In genomic region chr16:26003261-26003660, GRCm38 (mm10) we compare ENCODE assay signal across 12 mouse cellular contexts.
DNase-seq lines count a peak whose midpoint lies in the region; ATAC-seq lines count a peak whose summit lies in the region.
"Had no signal": no experiment of that assay in that cellular context is flagged by ENCODE, and none has a peak within 500 bp of the region (broad histone marks: within the 10 kb centered on the region; RNA-seq: fewer than 3 reads in every experiment).

No protein-coding gene starts in this region.

- H3K4me1 ChIP-seq in forebrain, embryonic 15.5 days, result peaks cover 8% of the 10 kb centered on the region; the same call in 1 of the 2 replicates
- no peaks in the 10 kb centered on the region for H3K4me1 ChIP-seq in forebrain, embryonic 11.5 days (replicated peaks; ENCODE audit: control insufficient read depth, insufficient read depth, low read length)
- H3K4me1 ChIP-seq in kidney, embryonic 16.5 days (ENCODE audit: insufficient read depth, low read length), result no peaks in the 10 kb centered on the region
- H3K4me1 ChIP-seq in intestine, embryonic 16.5 days (ENCODE audit: control insufficient read depth, insufficient read depth, low read length), result peaks cover 2% of the 10 kb centered on the region; the same call in 1 of the 2 replicates
- H3K4me1 ChIP-seq: hindbrain, embryonic 10.5 days; liver, embryonic 15.5 days had no signal

- no peaks in the 10 kb centered on the region for H3K36me3 ChIP-seq in forebrain, embryonic 15.5 days
- no peaks in the 10 kb centered on the region for H3K36me3 ChIP-seq in forebrain, embryonic 11.5 days (ENCODE audit: control insufficient read depth, insufficient read depth, low read length)
- H3K36me3 ChIP-seq in kidney, embryonic 16.5 days (ENCODE audit: insufficient read depth, low read length), result no peaks in the 10 kb centered on the region
- no peaks in the 10 kb centered on the region for H3K36me3 ChIP-seq in intestine, embryonic 16.5 days (ENCODE audit: control insufficient read depth, insufficient read depth, low read length)
- H3K36me3 ChIP-seq: hindbrain, embryonic 10.5 days; liver, embryonic 15.5 days had no signal

- H3K4me2 ChIP-seq in forebrain, embryonic 15.5 days (replicated peaks), result no peak overlapping the region
- no peak overlapping the region for H3K4me2 ChIP-seq in forebrain, embryonic 11.5 days (ENCODE audit: low read depth, low read length, severe bottlenecking)
- no peak overlapping the region for H3K4me2 ChIP-seq in kidney, embryonic 16.5 days (replicated peaks; ENCODE audit: low read depth, low read length)
- no peak overlapping the region for H3K4me2 ChIP-seq in intestine, embryonic 16.5 days (ENCODE audit: low read depth, low read length)
- H3K4me2 ChIP-seq: liver, embryonic 15.5 days had no signal

- no peak for DNase-seq in forebrain, embryonic 11.5 days (ENCODE audit: low spot score)
- DNase-seq in kidney, postnatal 36 days, result peak; percentile 17 to 33
- DNase-seq in 3T3-L1 (ENCODE audit: low read depth, low spot score), result peak; percentile 97
- peak; percentile 27 to 39 for DNase-seq in adrenal gland, postnatal 36 days
- no peak for DNase-seq in urinary bladder, adult 2 months (ENCODE audit: low spot score)

- no peaks in the 10 kb centered on the region for H3K9me3 ChIP-seq in forebrain, embryonic 15.5 days
- no peaks in the 10 kb centered on the region for H3K9me3 ChIP-seq in forebrain, embryonic 11.5 days (ENCODE audit: control insufficient read depth, low read length)
- H3K9me3 ChIP-seq in kidney, embryonic 16.5 days (ENCODE audit: low read length), result no peaks in the 10 kb centered on the region
- no peaks in the 10 kb centered on the region for H3K9me3 ChIP-seq in intestine, embryonic 16.5 days (ENCODE audit: control insufficient read depth, low read length)
- H3K9me3 ChIP-seq: hindbrain, embryonic 10.5 days; liver, embryonic 15.5 days had no signal

- 0 out of 2 replicates have a peak, but pooled peaks have one; percentile 26 for ATAC-seq in forebrain, embryonic 15.5 days (replicated peaks)
- ATAC-seq in forebrain, embryonic 11.5 days (replicated peaks; ENCODE audit: low FRiP score), result no peak
- ATAC-seq in kidney, embryonic 16.5 days (ENCODE audit: low FRiP score, low TSS enrichment), result no peak
- ATAC-seq in intestine, embryonic 16.5 days, result no peak
- ATAC-seq: midbrain, embryonic 16.5 days had no signal

- H3K27me3 ChIP-seq in forebrain, embryonic 15.5 days, result no peaks in the 10 kb centered on the region
- H3K27me3 ChIP-seq in forebrain, embryonic 11.5 days (ENCODE audit: control insufficient read depth, insufficient read depth, low read length), result no peaks in the 10 kb centered on the region
- H3K27me3 ChIP-seq in kidney, embryonic 16.5 days (ENCODE audit: insufficient read depth, low read length), result no peaks in the 10 kb centered on the region
- no peaks in the 10 kb centered on the region for H3K27me3 ChIP-seq in intestine, embryonic 16.5 days (replicated peaks; ENCODE audit: control insufficient read depth, insufficient read depth, low read length)
- H3K27me3 ChIP-seq: liver, embryonic 15.5 days had no signal

- WGBS in forebrain, embryonic 15.5 days, result 49% methylated on average over 4 of the region's 4 CpGs
- WGBS in forebrain, embryonic 11.5 days, result 86% methylated on average over 4 of the region's 4 CpGs
- 67% methylated on average over 4 of the region's 4 CpGs for WGBS in kidney, embryonic 16.5 days
- 53% methylated on average over 4 of the region's 4 CpGs for WGBS in intestine, embryonic 16.5 days

- no peak overlapping the region for H3K9ac ChIP-seq in forebrain, embryonic 15.5 days (replicated peaks)
- H3K9ac ChIP-seq in forebrain, embryonic 11.5 days (ENCODE audit: low read length), result no peak overlapping the region
- no peak overlapping the region for H3K9ac ChIP-seq in kidney, embryonic 16.5 days (replicated peaks; ENCODE audit: low read length)
- H3K9ac ChIP-seq in intestine, embryonic 16.5 days (ENCODE audit: low read depth, low read length), result no peak overlapping the region
- H3K9ac ChIP-seq: liver, embryonic 15.5 days had no signal

- no peak overlapping the region for H3K4me3 ChIP-seq in forebrain, embryonic 15.5 days
- no peak overlapping the region for H3K4me3 ChIP-seq in forebrain, embryonic 11.5 days (ENCODE audit: low read depth, low read length)
- no peak overlapping the region for H3K4me3 ChIP-seq in kidney, embryonic 16.5 days (ENCODE audit: low read length)
- no peak overlapping the region for H3K4me3 ChIP-seq in intestine, embryonic 16.5 days (ENCODE audit: low read length)
- H3K4me3 ChIP-seq: hindbrain, embryonic 10.5 days; liver, embryonic 15.5 days had no signal

- no peak overlapping the region for H3K27ac ChIP-seq in forebrain, embryonic 15.5 days (replicated peaks)
- no peak overlapping the region for H3K27ac ChIP-seq in forebrain, embryonic 11.5 days (ENCODE audit: low read depth, low read length)
- no peak overlapping the region for H3K27ac ChIP-seq in kidney, embryonic 16.5 days (ENCODE audit: low read length)
- H3K27ac ChIP-seq in intestine, embryonic 16.5 days (ENCODE audit: low read length), result no peak overlapping the region
- H3K27ac ChIP-seq: hindbrain, embryonic 10.5 days; kidney, postnatal 0 days; liver, embryonic 15.5 days had no signal

Comparison
In these comparisons a context has a peak if more than half of its experiments do, and no peak if none do; other contexts are left out.
1. DNase-seq: peak in kidney, postnatal 36 days (2 of 2), 3T3-L1 (single experiment) and adrenal gland, postnatal 36 days (2 of 2); none in forebrain, embryonic 11.5 days (single experiment) and urinary bladder, adult 2 months (single experiment).